Mouse (Mus musculus) ovary, postnatal 14 days (tissue): ENCODE results near the gene Ppp1r12c.
"Not testable (repeated sequence)": the region's sequence is repeated elsewhere in the genome, so short reads cannot be mapped to it uniquely, and the experiment has no call there.

Experiments
- DNase-seq: peaks from one replicate; pipeline ENCODE4 v3.0.0; 2022; ENCODE audit warnings: low spot score

Ppp1r12c gene

DNA sequence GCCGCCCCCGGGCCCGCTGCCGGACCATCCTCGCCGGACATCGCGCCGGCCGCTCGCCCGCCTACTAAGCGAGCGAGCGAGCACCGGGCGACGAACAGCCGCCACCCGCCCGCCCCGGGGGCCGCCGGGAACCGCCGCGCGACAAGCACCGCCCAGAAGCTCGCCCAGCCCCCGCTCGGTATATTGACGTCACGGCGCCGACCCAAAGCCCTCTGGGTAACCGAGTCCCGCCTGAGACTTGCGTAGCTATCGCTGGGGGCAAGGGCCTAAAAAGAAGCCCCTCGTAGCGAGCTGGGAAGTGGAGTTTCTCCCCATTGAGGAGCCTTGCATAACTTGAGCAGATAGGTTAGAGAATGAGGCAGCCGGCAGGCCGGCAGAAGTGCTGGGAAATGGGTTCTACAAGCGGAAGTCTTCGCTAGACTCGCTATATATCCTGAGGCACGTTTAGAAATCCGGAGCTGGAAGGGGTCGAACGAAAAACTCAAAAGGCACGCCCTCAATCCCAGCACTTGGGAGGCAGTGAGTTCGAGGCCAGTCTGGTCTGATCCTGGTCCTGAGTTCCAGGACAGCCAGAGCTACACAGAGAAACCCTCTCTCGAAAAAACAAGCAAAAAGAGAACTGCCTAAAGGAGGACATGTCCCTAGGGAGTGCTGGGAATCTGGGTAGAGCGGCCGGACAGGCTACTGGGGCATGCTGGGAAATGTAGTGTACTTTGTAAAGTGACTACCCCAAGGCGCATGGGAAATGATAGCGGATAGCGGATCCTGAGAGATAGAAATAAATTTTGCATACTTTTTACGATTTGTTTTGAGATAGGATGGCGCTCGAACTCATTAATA lies at the start of gene Ppp1r12c:
Ppp1r12c (minus strand) TSS at position 123 of the 840 bp plus-strand sequence.
- DNase-seq = peak; percentile 93

DNA sequence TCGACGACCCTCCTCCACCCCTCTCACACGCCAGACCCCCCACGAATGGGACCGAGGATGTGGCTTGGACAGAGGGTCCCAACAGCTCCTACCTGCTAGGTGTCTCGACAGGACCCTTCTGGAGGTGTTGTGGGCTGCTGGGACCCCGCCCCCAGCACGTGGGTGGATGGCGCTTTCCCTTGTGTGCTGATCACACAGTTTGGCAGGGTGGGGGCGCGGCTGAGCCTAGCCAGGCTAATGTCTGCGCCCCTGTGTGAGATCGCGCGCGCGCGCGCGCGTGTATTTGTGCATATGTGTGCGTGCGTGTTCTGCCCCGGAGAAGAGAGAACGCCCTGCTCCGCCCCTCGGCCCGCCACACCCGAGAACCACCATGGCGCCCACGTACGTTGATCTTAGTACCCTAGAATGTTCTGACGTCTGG lies 45.8 kb upstream of the Ppp1r12c start, which contains the start of gene Syt5:
Syt5 (minus strand) TSS at position 321 of the 421 bp plus-strand sequence.
- no peak for DNase-seq

DNA sequence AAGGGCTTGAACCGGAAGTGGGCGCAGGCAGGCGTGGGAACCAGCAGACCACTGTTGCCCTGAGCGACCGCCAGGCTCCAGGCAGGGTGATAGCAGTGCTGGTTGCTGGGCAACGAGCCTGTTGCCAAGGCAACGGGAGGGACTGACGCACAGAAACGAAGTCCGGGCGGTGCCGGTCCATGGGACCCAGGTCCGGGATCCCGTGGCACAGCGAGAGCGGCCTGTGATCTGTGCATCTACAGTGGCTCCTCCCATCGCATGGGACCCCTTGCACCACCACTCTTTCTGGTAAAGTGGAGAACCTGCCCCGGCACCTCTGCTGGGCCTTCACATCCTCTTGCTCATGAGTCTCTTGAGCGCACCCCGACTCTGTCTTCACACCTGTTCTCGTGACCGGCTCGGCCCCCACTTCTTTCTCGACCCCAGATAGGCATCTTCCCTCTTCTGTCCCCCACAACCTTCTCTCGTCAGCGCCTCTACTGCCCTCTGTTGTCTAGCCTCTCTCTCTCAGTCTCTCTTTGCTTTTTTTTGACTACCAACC lies 45.2 kb upstream of the Ppp1r12c start:
- peak; percentile 47 for DNase-seq

DNA sequence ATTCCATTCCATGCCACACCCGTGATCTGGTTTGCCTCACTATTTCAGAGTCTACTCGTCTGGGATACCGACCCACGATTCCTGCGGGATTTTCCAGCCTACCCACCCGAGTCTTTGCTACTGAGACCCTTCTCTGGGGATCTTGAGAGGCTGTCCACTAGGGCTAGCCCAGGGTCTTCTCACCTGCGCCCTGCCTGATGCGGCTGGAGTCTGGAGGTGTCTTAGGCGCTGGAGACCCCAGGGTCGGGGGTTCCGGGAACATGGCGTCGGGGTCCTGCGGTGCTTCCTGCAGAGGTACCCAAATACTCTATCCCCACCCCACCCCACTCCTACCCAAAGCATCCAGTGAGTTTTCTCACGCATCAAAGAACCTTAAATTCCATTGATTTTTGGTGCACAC lies 44.6 kb upstream of the Ppp1r12c start:
- DNase-seq = no peak

GRCm38 (mm10) chr7:4542013-4542412 lies 40.5 kb upstream of the Ppp1r12c start:
- DNase-seq = no peak

DNA sequence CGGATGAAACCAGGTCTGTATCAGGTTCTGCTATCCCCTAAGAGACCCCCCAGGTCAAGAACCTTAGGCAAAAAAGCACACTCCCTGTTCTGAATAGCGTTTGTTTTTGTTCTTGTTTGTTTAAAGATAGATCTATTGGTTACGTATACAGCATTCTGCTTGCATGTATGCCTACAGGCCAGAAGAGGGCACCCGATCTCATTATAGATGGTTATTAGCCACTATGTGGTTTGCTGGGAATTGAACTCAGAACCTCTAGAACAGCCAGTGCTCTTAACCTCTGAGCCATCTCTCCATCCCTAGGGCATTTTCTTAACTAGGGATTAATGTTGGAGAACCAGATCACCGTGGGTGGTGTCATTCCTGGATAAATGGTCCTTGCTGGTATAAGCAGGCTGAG lies 39.9 kb upstream of the Ppp1r12c start:
- DNase-seq = no peak

DNA sequence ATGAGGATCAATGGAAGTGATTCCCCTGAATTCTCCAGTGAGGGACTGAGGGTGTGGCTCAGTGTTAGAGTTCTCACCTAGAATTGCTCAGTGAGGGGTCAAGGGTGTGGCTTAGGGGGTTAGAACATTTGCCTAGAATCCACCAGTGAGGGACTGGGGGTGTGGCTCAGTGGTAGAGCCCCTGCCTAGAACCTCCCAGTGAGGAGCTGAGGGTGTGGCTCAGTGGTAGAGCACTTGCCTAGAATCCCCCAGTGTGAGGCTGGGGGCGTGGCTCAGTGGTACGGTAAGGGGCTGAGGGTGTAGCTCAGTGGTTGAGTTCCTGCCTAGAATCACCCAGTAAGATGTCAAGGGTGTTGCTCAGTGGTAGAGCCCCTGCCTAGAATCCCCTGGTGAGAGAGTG lies 37.5 kb upstream of the Ppp1r12c start:
- DNase-seq = no peak

DNA sequence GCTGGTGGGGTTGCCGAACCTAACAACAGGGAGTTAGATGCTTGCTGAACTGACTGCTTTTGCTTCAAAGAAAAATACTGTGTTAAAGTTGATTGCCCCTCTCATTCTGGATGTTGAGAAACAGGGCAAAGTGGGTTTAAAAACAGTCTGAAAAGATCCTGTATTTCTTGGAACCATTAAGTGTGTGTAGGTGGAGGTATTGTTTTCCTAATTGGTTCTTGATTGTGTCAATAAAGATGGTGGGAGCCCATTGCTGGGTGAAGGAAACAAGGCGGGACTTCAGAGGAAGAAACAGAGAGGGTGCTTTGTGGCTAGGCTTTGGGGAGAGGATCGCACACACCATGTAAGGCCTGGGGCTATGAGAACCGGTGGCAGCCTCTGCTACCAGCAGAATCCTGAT lies 35.7 kb upstream of the Ppp1r12c start:
- DNase-seq = no peak

DNA sequence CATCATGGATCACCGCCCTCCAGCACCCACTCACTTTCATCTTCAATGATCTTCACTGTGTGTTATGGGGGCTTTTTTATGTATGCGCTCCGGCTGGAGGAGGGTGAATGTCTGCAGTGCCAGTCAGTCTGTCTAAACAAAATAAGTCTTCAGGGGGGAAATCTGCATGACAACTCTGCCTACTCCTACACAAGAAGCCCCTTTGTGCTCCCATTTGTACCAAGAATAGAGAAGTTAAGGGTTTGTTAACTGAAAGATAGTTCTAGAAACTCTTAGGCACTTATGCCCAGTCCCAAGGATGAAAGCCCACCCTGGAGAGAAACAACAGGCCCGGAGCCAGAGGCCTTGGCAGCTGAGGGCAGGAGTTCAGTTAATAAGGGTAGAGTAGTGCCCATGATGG lies 34.9 kb upstream of the Ppp1r12c start:
- DNase-seq = no peak

GRCm38 (mm10) chr7:4532005-4532729 lies 30.7 kb upstream of the Ppp1r12c start, which contains the start of gene Dnaaf3:
Gene Dnaaf3, minus strand, starts transcription at chr7:4532453.
- peak; percentile 54 for DNase-seq

- DNase-seq = not testable (repeated sequence)
Measured at GRCm38 (mm10) chr7:4530166-4530565, 28.7 kb upstream of the Ppp1r12c start.

- no peak for DNase-seq
Measured at GRCm38 (mm10) chr7:4527302-4527689, 25.8 kb upstream of the Ppp1r12c start.

DNA sequence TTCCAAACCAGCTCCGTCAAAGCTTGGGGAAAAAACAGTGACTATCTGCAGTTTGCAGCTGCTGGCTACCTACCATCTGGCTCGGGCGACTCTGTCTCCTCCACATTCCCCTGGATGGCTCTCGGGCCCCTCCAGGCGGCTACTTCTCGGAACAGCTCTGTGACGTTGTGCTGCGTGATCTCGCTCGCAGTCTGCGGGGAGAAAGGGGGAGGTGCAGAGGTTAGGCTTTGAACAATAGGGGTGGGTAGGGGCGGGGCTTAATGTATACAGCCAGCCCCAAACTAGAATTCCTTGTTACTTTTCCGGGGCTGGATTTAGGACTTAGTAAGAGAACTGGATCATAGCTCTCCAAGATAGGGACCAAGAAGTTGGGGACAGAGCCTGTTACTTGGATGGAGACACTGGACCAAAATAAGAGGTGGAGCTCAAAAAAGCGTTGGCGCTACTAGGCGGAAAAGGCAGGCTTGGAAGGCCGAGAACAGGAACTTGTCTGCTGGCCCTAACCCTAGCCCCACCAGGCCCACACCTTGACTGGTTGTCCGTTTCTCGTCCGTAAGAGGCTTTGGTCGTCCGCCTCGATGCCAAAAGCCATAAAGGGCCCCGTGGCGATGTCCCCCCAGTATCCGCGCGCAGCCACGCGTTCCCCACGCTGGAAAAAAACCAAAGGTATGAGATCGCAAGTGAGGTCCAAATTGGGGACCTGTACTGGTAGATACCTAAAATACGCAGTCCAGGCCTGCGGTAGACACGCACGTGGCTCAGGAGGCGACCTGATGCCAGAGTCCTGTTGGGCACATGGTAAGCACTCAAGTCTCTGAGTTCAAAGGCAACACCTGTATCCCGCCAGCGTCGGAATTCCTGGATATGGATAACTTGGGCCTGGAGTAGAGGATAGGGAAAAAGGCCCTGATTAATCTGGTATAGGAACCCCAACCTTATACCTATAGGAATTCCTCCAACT lies 25.1 kb upstream of the Ppp1r12c start:
- DNase-seq = peak; percentile 75

DNA sequence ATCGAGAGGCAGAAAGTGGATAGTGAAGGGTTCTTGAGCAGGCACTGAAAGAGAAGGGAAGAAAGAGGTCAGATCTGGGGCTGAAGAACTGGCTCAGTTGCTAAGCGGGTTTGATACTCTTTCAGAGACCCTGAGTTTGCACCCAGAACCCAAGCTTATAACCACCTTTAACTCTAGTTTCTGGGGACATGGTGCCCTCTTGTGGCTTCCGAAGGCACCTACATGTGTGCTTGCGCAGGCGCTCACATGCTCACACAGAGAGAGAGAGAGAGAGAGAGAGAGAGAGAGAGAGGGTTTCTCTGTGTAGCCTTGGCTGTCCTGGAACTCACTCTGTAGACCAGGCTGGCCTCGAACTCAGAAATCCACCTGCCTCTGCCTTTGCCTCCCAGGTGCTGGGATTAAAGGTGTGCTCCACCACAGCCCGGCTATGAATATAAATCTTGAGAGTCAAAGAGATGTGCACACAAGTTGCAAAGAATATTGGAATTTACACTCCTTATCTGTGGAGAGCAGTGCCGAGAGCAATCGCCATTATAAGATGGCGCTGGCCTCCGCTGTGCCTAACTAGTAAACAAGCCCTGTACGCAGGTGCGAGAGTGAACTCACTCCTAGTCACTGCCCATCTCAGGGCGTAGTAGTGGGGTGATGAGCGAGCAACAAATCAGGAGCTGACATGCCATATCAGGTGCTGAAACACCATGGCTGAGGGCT lies 22.9 kb upstream of the Ppp1r12c start, which contains the start of gene Tnni3:
Tnni3 (minus strand) TSS at position 18 of the 711 bp plus-strand sequence.
- DNase-seq = not testable (repeated sequence)

DNA sequence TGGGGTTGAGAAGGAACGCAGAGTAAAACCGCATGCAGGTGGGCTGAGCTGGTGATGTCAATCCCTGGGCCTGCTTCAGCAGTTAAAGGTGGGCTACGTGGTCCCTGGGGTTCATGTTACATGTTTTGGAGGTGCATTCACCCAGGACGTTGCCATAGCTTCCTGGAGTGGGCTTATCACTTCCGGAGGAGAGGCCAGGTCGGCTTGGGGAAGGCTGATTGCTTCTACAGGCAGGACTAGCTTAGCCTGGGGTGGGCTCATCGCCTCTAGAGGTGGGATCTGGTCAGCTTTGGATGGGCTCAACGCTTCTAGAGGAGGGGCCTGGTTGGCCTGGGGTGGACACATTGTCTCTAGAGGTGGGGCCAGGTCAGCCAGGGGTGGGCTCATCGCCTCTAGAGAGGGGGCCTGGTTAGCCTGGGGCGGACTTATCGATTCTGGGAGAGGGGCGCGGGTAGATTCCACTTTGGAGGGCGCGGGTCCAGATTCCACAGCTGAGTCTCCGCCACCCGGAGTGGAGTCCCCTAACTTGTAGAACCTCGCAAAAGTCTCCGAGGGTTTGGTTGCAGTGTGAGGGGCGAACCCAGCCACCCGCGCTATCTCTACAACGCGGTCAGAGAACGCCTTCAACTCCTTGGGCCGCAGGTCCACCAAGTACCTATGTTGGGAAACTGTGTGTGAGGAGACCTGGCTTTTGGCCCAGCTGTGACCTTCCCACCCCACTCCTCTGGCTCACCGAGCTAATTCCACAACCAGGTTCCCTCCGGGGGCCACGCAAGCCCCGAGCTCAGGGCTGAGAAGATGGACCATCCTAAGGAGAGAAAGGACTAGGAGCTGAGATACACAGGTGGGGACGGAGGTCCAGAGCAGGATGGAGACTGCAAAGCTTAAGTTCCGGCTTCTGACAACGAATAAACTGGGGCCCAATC lies 22.0 kb upstream of the Ppp1r12c start:
- no peak for DNase-seq

- no peak for DNase-seq
Measured at GRCm38 (mm10) chr7:4522292-4522691, 20.8 kb upstream of the Ppp1r12c start.

DNA sequence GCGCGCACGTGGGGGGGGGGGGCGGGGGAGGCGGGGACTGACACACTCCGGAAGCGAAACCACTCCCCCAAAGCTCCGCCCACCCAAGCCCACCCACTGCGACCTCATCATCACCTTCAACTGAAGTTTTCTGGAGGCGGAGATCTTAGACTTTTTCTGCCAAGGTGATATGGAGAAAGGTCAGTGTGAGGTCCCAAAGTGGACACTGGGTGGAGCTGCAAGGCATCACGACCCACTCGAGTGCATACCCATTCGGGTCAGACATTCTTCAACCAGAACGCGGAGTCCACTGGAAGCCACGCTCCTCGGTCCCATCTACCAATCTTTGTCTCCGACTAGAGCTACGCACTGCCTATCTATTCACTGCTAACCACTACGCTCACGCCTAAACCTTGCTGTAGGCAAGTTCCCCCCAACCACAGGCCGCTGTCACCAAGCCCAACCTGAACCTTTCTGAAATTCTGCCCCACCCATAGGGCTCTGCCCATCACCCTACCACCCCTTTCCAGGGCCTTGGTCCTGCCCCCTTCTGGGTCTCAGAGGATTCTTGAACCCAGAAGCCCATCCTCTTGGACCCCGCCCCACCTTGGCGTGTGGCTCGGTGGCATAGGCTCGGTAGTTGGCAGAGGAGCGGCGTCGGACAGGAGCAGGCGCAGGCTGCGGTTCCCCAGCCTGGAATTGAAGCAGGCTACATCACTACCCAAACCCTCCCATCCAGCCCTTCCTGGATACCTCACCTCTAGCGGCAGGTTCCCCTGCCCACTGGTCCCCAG lies 19.9 kb upstream of the Ppp1r12c start:
- no peak for DNase-seq

DNA sequence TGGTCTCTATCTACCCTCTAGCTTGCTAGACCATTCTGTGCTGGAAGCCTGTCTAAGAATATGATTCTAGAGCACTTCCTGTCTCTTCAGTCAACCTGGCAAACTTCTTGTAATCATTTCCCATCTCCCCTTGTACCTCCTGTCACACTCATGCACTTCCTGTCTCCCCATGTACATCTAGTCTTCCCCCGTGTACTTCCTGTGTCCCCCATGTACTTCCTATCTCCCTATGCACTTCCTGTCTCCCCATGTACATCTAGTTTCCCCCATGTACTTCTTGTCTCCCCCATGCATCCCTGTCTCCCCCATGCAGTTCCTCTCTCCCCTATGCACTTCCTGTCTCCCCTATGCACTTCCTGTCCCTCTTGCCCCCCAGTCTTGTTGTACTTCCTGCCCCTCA lies 17.0 kb upstream of the Ppp1r12c start:
- no peak for DNase-seq
